ENCODE assay signal across 8 mouse cellular contexts in genomic region chr11:69579128-69580017, GRCm38 (mm10). TPM values are rescaled to one million over a fixed set of nuclear protein-coding genes. Genes with fewer than 3 reads are reported as not detected.
DNase-seq lines count a peak whose midpoint lies in the region; ATAC-seq lines count a peak whose summit lies in the region.

No protein-coding gene starts in this region.

- peak; percentile 99 for DNase-seq in adipocyte (ENCODE audit: low spot score)
- DNase-seq in embryo, embryonic 10 days (ENCODE audit: low spot score): peak; percentile 98
- peak; percentile 94 for DNase-seq in gastrocnemius, postnatal 10 days
- peak; percentile 99 for DNase-seq in induced T-regulatory cell, adult 2 months (ENCODE audit: low read depth)
- DNase-seq in left cerebral cortex, adult 9 months (ENCODE audit: low spot score in 2 of 2): peak; percentile 95 to 100
- DNase-seq in right cerebral cortex, postnatal 14 days: peak; percentile 93
- peak; percentile 96 to 98 for DNase-seq in urinary bladder, postnatal 36 days (ENCODE audit: low spot score in 2 of 2)

- ATAC-seq in megakaryocyte progenitor cell, adult 5-6 weeks (replicated peaks; ENCODE audit: poor library complexity): peak; percentile 73

RNA-seq across cellular contexts. Expression of gene Wrap53, which starts 0.7 kb away (rescaled TPM):
- 1 to 10 TPM; 4.3 to 5.5 TPM for total RNA-seq in gastrocnemius, postnatal 10 days (2021)
- 16.2 and 18.3 TPM in 2 replicates for total RNA-seq in megakaryocyte progenitor cell, adult 5-6 weeks (2015)
- total RNA-seq in megakaryocyte progenitor cell, adult 5-6 weeks (2017): 6.2 and 6.9 TPM in 2 replicates

RNA-seq across cellular contexts. Expression of gene Trp53, which starts 0.8 kb away (rescaled TPM):
- total RNA-seq in gastrocnemius, postnatal 10 days (2021): 10 to 100 TPM; 30.9 to 41.2 TPM
- 124 and 173 TPM in 2 replicates for total RNA-seq in megakaryocyte progenitor cell, adult 5-6 weeks (2015)
- 65.1 and 65.6 TPM in 2 replicates for total RNA-seq in megakaryocyte progenitor cell, adult 5-6 weeks (2017)

RNA-seq across cellular contexts. Expression of gene Efnb3, which starts 19.4 kb away (rescaled TPM):
- total RNA-seq in gastrocnemius, postnatal 10 days (2021): 1 to 10 TPM; 1.6 to 2.3 TPM
- 0.15 TPM in 1 of 2 replicates, not detected in the other for total RNA-seq in megakaryocyte progenitor cell, adult 5-6 weeks (2015)
- 0.24 and 0.33 TPM in 2 replicates for total RNA-seq in megakaryocyte progenitor cell, adult 5-6 weeks (2017)

RNA-seq across cellular contexts. Expression of gene Atp1b2, which starts 26.4 kb away (rescaled TPM):
- 100 to 1,000 TPM; 351 to 394 TPM for total RNA-seq in gastrocnemius, postnatal 10 days (2021)
- 19.6 and 44.5 TPM in 2 replicates for total RNA-seq in megakaryocyte progenitor cell, adult 5-6 weeks (2015)
- 2.0 and 4.0 TPM in 2 replicates for total RNA-seq in megakaryocyte progenitor cell, adult 5-6 weeks (2017)

RNA-seq across cellular contexts. Expression of gene Dnah2, which starts 30.5 kb away (rescaled TPM):
- 1 to 10 TPM in 1 of 2 experiments, under 1 TPM in 1; 0.07 to 1.1 TPM for total RNA-seq in gastrocnemius, postnatal 10 days (2021)
- 0.07 TPM in 1 of 2 replicates, not detected in the other for total RNA-seq in megakaryocyte progenitor cell, adult 5-6 weeks (2015)
- total RNA-seq in megakaryocyte progenitor cell, adult 5-6 weeks (2017): under 0.01 TPM in 1 of 2 replicates, not detected in the other

Comparison
In these comparisons a context has a peak if more than half of its experiments do, and no peak if none do; other contexts are left out.
1. Peak in every context shown above with its lines: DNase-seq and ATAC-seq.